Mouse (Mus musculus) urinary bladder, postnatal 14 days (tissue): ENCODE results near the gene Wdr41.

Source experiments
- DNase-seq: peaks from one replicate; pipeline ENCODE4 v3.0.0; 2021; ENCODE audit warnings: low spot score

The Wdr41 gene

GRCm38 (mm10) chr13:94976219-94977186 is at the start of gene Wdr41:
Gene Wdr41, plus strand, starts transcription at chr13:94976344.
- DNase-seq = peak; percentile 91

GRCm38 (mm10) chr13:94928086-94928485 is 48.1 kb upstream of the Wdr41 start:
- DNase-seq = no peak

GRCm38 (mm10) chr13:94938418-94938817 is 37.7 kb upstream of the Wdr41 start:
- DNase-seq = no peak

GRCm38 (mm10) chr13:94940104-94940503 is 36.0 kb upstream of the Wdr41 start:
- DNase-seq = no peak

GRCm38 (mm10) chr13:94941230-94941629 is 34.9 kb upstream of the Wdr41 start:
- peak; percentile 69 for DNase-seq

GRCm38 (mm10) chr13:94955941-94956340 is 20.2 kb upstream of the Wdr41 start:
- DNase-seq = no peak

- DNase-seq = no peak
Measured at GRCm38 (mm10) chr13:94957965-94958364, 18.2 kb upstream of the Wdr41 start.

- peak; percentile 24 for DNase-seq
Measured at GRCm38 (mm10) chr13:94969992-94970553, 6.1 kb upstream of the Wdr41 start.

GRCm38 (mm10) chr13:94975828-94976218 is 321 bp upstream of the Wdr41 start:
- DNase-seq = no peak

GRCm38 (mm10) chr13:94979081-94979480 is 2.9 kb downstream of the Wdr41 start:
- DNase-seq = no peak

- DNase-seq = no peak
Measured at GRCm38 (mm10) chr13:94990516-94990915, 14.4 kb downstream of the Wdr41 start.

GRCm38 (mm10) chr13:95007281-95007680 is 31.1 kb downstream of the Wdr41 start:
- no peak for DNase-seq

- no peak for DNase-seq
Measured at GRCm38 (mm10) chr13:95009261-95009660, 33.1 kb downstream of the Wdr41 start.

- DNase-seq = no peak
Measured at GRCm38 (mm10) chr13:95011546-95012257, 35.6 kb downstream of the Wdr41 start.

GRCm38 (mm10) chr13:95017278-95017677 is 41.1 kb downstream of the Wdr41 start:
- no peak for DNase-seq

GRCm38 (mm10) chr13:95017916-95018315 is 41.8 kb downstream of the Wdr41 start:
- DNase-seq = peak; percentile 65

GRCm38 (mm10) chr13:95019345-95019744 is 43.2 kb downstream of the Wdr41 start:
- DNase-seq = no peak

- DNase-seq = no peak
Measured at GRCm38 (mm10) chr13:95020216-95020615, 44.1 kb downstream of the Wdr41 start.

GRCm38 (mm10) chr13:95030828-95031227 is 54.7 kb downstream of the Wdr41 start:
- no peak for DNase-seq

- no peak for DNase-seq
Measured at GRCm38 (mm10) chr13:95032127-95032831, 56.1 kb downstream of the Wdr41 start.

- no peak for DNase-seq
Measured at GRCm38 (mm10) chr13:95032973-95033372, 56.8 kb downstream of the Wdr41 start.

GRCm38 (mm10) chr13:95034094-95034493 is 58.0 kb downstream of the Wdr41 start:
- DNase-seq = no peak
